Mouse (Mus musculus): ENCODE results near the gene Olfr1158. TPM values are rescaled to one million over a fixed set of nuclear protein-coding genes. Genes with fewer than 3 reads are reported as not detected.

Olfr1158 gene
- polyA plus RNA-seq (2012; rRNA removed), result not detected in 2 replicates

GRCm38 (mm10) chr2:87989813-87990212 is at the start of gene Olfr1158:
Gene Olfr1158 (plus strand): TSS chr2:87990113.

GRCm38 (mm10) chr2:87945037-87945436 is 44.9 kb upstream of the Olfr1158 start, which contains the start of gene Olfr1155:
Gene Olfr1155 (minus strand): TSS chr2:87945137.

GRCm38 (mm10) chr2:87953000-87953399 is 36.9 kb upstream of the Olfr1158 start, which contains the start of gene Olfr1156:
Gene Olfr1156 (minus strand): TSS chr2:87953100.

GRCm38 (mm10) chr2:87968199-87968598 is 21.7 kb upstream of the Olfr1158 start, which contains the start of gene Olfr1157:
Gene Olfr1157 (minus strand): TSS chr2:87968299.

GRCm38 (mm10) chr2:87974563-87974962 is 15.3 kb upstream of the Olfr1158 start, which contains the start of gene Olfr74:
Gene Olfr74 (minus strand): TSS chr2:87974663.

GRCm38 (mm10) chr2:88007515-88008318 is 17.8 kb downstream of the Olfr1158 start, which contains the start of gene Olfr1160:
Gene Olfr1160 (minus strand): TSS chr2:88008268.

GRCm38 (mm10) chr2:88022474-88022873 is 32.6 kb downstream of the Olfr1158 start, which contains the start of gene Olfr1161:
Gene Olfr1161 (plus strand): TSS chr2:88022774.

GRCm38 (mm10) chr2:88037599-88037998 is 47.7 kb downstream of the Olfr1158 start, which contains the start of gene Olfr73:
Gene Olfr73 (minus strand): TSS chr2:88037699.

Other genes with a start within 250 kb of the Olfr1158 start
- not detected in 2 replicates for gene Olfr1140, start 246.4 kb upstream of the Olfr1158 start, polyA plus RNA-seq (2012; rRNA removed)
- not detected in 2 replicates for gene Olfr1141, start 236.1 kb upstream of the Olfr1158 start, polyA plus RNA-seq (2012; rRNA removed)
- gene Olfr152, start 210.6 kb upstream of the Olfr1158 start, polyA plus RNA-seq (2012; rRNA removed), result not detected in 2 replicates
- not detected in 2 replicates for gene Olfr1143, start 189.5 kb upstream of the Olfr1158 start, polyA plus RNA-seq (2012; rRNA removed)
- gene Olfr1145, start 180.3 kb upstream of the Olfr1158 start, polyA plus RNA-seq (2012; rRNA removed), result not detected in 2 replicates
- gene Olfr1148, start 159.6 kb upstream of the Olfr1158 start, polyA plus RNA-seq (2012; rRNA removed), result not detected in 2 replicates
- not detected in 2 replicates for gene Olfr1150-ps1, start 146.1 kb upstream of the Olfr1158 start, polyA plus RNA-seq (2012; rRNA removed)
- not detected in 2 replicates for gene Olfr1151, start 134.3 kb upstream of the Olfr1158 start, polyA plus RNA-seq (2012; rRNA removed)
- not detected in 2 replicates for gene Olfr1152, start 123.6 kb upstream of the Olfr1158 start, polyA plus RNA-seq (2012; rRNA removed)
- not detected in 2 replicates for gene Olfr1153, start 95.2 kb upstream of the Olfr1158 start, polyA plus RNA-seq (2012; rRNA removed)
- gene Olfr1154, start 84.9 kb upstream of the Olfr1158 start, polyA plus RNA-seq (2012; rRNA removed), result not detected in 2 replicates
- not detected in 2 replicates for gene Olfr1155, start 45.0 kb upstream of the Olfr1158 start, polyA plus RNA-seq (2012; rRNA removed)
- gene Olfr1156, start 37.0 kb upstream of the Olfr1158 start, polyA plus RNA-seq (2012; rRNA removed), result not detected in 2 replicates
- gene Olfr1157, start 21.8 kb upstream of the Olfr1158 start, polyA plus RNA-seq (2012; rRNA removed), result not detected in 2 replicates
- gene Olfr74, start 15.4 kb upstream of the Olfr1158 start, polyA plus RNA-seq (2012; rRNA removed), result not detected in 2 replicates
- not detected in 2 replicates for gene Olfr1160, start 18.2 kb downstream of the Olfr1158 start, polyA plus RNA-seq (2012; rRNA removed)
- not detected in 2 replicates for gene Olfr1161, start 32.7 kb downstream of the Olfr1158 start, polyA plus RNA-seq (2012; rRNA removed)
- not detected in 2 replicates for gene Olfr73, start 47.6 kb downstream of the Olfr1158 start, polyA plus RNA-seq (2012; rRNA removed)
- gene Olfr1162, start 61.0 kb downstream of the Olfr1158 start, polyA plus RNA-seq (2012; rRNA removed), result not detected in 2 replicates
- gene Olfr1163, start 81.7 kb downstream of the Olfr1158 start, polyA plus RNA-seq (2012; rRNA removed), result not detected in 2 replicates
- not detected in 2 replicates for gene Olfr1164, start 103.9 kb downstream of the Olfr1158 start, polyA plus RNA-seq (2012; rRNA removed)
- not detected in 2 replicates for gene Olfr1166, start 138.2 kb downstream of the Olfr1158 start, polyA plus RNA-seq (2012; rRNA removed)
- not detected in 2 replicates for gene Olfr1167, start 165.1 kb downstream of the Olfr1158 start, polyA plus RNA-seq (2012; rRNA removed)
- not detected in 2 replicates for gene Olfr1168, start 191.8 kb downstream of the Olfr1158 start, polyA plus RNA-seq (2012; rRNA removed)
- gene Olfr1170, start 238.2 kb downstream of the Olfr1158 start, polyA plus RNA-seq (2012; rRNA removed), result not detected in 2 replicates

Data from colon, adult 2 months (tissue).